Mouse (Mus musculus) stomach, embryonic 14.5 days (tissue): Measurements from ENCODE around the gene Ccr7. TPM values are rescaled to one million over a fixed set of nuclear protein-coding genes. Genes with fewer than 3 reads are reported as not detected.

Experiments used
- ATAC-seq: fragments of 200-750 bp; cut with Nextera tagmentation; 2 replicates; pipeline ENCODE4 v1.8.0; 2017; ENCODE audit warnings: low read depth, moderate TSS enrichment; ENCODE audit not compliant: insufficient number of reproducible peaks, insufficient read depth, low FRiP score
- H3K27ac ChIP-seq: fragments of 300-500 bp; sonication (generic); 2 replicates; pipeline ENCODE4 v1.5.1; 2014; ENCODE audit warnings: mild to moderate bottlenecking, low read length, moderate library complexity, mixed read lengths
- H3K27me3 ChIP-seq: fragments of 300-500 bp; sonication (generic); 2 replicates; pipeline ENCODE4 v1.6.1; 2014; ENCODE audit warnings: low read length, control low read depth, mixed read lengths; ENCODE audit not compliant: control insufficient read depth, insufficient read depth
- H3K36me3 ChIP-seq: fragments of 300-500 bp; sonication (generic); 2 replicates; pipeline ENCODE4 v1.6.1; 2014; ENCODE audit warnings: mild to moderate bottlenecking, control low read depth, low read length, moderate library complexity, mixed read lengths; ENCODE audit not compliant: control insufficient read depth, insufficient read depth
- H3K4me1 ChIP-seq: fragments of 300-500 bp; sonication (generic); 2 replicates; pipeline ENCODE4 v1.6.1; 2014; ENCODE audit warnings: low read length, control low read depth, mixed read lengths; ENCODE audit not compliant: control insufficient read depth, insufficient read depth
- H3K4me2 ChIP-seq: fragments of 300-500 bp; sonication (generic); replicated peaks from 2 replicates; pipeline ENCODE4 v1.6.1; 2014; ENCODE audit warnings: low read depth, low read length, control low read depth
- H3K4me3 ChIP-seq: fragments of 300-500 bp; sonication (generic); 2 replicates; pipeline ENCODE4 v1.5.1; 2014; ENCODE audit warnings: low read depth, low read length, control low read depth
- H3K9ac ChIP-seq: fragments of 300-500 bp; sonication (generic); replicated peaks from 2 replicates; pipeline ENCODE4 v1.6.1; 2014; ENCODE audit warnings: low read depth, mild to moderate bottlenecking, control low read depth, low read length, moderate library complexity, mixed read lengths
- H3K9me3 ChIP-seq: fragments of 300-500 bp; sonication (generic); 2 replicates; pipeline ENCODE4 v1.6.1; 2016; ENCODE audit warnings: low read depth, low read length, control low read depth; ENCODE audit not compliant: control insufficient read depth
- WGBS: fragments of 180-500 bp; shearing (Covaris S2); extraction: QIAGEN DNeasy Blood & Tissue Kit; methylation state at CpG from one replicate; pipeline ENCODE4 v1.1.7; 2014; 5-methylcytosine and 5-hydroxymethylcytosine counted together
- polyA plus RNA-seq: library from polyadenylated mRNA; unstranded; fragments of >200 nt; fragmentation: Nextera tagmentation; extraction: Ambion mirVana; gene quantifications from 2 replicates; pipeline ENCODE4 v1.2.1, GENCODE M21; 2014

Ccr7 gene
- polyA plus RNA-seq, 1 experiment from 2014 or later, result 0.52 TPM

DNA sequence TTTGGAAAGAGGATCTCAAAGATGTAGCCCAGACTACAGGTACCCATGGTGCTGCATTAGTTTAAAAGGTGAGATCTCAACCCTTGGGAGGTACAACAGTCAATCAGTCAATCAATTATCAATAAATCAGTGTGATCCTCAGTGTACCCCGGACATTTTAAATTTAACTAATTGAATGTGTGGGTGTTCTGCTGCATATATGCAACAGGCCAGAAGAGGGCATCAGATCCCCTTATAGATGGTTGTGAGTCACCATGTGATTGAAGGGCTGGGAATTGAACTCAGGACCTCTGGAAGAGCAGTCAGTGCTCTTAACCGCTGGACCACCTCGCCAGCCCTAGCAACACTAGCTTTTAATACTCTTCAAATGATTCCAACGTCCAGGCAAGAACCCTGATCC is 17.1 kb upstream of the Ccr7 start:
- Histone ChIP-seq H3K27me3 (no peaks in the 10 kb centered on the region), H3K4me1 (no peaks in the 10 kb centered on the region), H3K9ac (no peak overlapping the region), H3K4me3 (no peak overlapping the region), H3K27ac (no peak overlapping the region), H3K36me3 (no peaks in the 10 kb centered on the region), H3K4me2 (no peak overlapping the region), H3K9me3 (no peaks in the 10 kb centered on the region)
- 83% methylated on average over 4 of the region's 4 CpGs for WGBS
- no peak for ATAC-seq

DNA sequence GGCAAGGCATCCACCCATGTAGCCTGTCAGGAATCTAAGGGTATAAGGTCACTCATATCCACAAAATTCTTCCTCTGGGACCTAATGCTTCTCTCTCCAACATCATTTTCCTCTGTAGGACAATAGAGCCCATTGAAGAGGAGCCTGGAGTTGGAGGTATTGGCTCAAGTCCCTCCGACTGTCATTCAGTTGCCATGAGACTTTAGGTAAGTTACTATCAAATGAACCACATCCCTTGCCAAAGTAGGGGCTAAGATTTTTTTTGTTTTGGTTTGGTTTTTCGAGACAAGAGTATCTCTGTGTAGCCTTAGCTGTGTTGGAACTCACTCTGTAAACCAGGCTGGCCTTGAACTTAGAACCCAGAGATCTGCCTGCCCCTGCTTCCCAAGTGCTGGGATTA is 16.6 kb upstream of the Ccr7 start:
- Histone ChIP-seq H3K4me3 (no peak overlapping the region), H3K27ac (no peak overlapping the region), H3K9me3 (no peaks in the 10 kb centered on the region), H3K9ac (no peak overlapping the region), H3K4me1 (no peaks in the 10 kb centered on the region), H3K27me3 (no peaks in the 10 kb centered on the region), H3K4me2 (no peak overlapping the region), H3K36me3 (no peaks in the 10 kb centered on the region)
- 77% methylated on average over 2 of the region's 2 CpGs for WGBS
- no peak for ATAC-seq

DNA sequence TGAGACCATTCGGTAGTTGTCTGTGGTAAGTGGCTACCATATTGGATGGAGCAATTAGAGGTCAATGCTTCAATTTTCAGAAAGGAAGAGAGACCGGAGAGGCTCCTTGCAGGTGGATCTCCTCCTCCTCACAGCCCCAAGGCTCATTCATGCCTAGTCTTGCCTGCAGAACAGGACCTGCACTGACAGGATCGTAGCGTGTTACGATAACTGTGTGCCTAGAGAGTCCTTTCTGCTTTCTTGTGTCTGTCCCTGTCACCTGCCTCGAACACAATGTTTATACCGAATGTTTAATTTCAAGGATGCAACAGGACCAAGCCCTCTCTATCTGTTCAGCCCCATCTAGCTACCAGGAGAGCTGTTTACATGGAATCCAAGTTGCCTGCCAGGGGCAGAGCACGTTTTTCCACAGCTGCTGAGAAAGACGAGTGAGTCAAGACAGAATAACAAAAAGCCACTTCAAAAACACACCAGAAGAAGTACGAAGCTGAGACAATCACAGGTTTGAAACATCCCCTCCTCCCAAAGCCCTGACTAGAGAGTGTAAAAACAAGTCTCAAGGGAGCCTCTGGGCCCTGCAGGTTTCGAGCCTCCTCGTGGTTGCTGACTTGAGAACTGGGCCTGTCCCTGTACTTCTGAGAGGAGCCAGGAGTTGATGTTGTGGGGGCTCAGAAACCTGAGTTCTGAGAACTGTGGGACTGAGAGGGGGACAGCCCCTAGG is 15.8 kb upstream of the Ccr7 start:
- no peak for ATAC-seq
- Histone ChIP-seq H3K27ac (no peak overlapping the region), H3K4me2 (no peak overlapping the region), H3K4me3 (no peak overlapping the region), H3K36me3 (no peaks in the 10 kb centered on the region), H3K9me3 (no peaks in the 10 kb centered on the region), H3K9ac (no peak overlapping the region), H3K4me1 (no peaks in the 10 kb centered on the region), H3K27me3 (no peaks in the 10 kb centered on the region)
- WGBS, result 63% methylated on average over 12 of the region's 12 CpGs

DNA sequence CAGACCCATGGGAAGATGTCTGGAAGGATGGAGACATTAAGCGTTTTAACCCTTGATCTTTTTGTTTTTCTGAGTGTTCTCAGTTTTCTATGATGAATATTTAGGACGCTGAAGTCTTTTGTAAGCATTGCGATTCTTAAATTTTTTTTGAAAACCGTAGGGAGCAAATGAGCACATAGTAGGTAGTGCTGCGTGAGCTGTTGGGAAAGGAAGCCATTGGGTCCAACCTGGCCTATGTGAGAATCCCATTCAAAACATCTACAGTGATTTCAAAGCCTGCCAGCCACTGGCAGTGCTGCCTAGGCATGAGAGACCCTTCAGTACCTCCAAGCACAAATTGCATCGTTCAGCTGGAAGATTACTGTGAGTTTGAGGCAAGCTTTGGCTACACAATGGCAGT is 15.1 kb upstream of the Ccr7 start:
- no peak for ATAC-seq
- no peaks in the 10 kb centered on the region for H3K9me3 ChIP-seq

DNA sequence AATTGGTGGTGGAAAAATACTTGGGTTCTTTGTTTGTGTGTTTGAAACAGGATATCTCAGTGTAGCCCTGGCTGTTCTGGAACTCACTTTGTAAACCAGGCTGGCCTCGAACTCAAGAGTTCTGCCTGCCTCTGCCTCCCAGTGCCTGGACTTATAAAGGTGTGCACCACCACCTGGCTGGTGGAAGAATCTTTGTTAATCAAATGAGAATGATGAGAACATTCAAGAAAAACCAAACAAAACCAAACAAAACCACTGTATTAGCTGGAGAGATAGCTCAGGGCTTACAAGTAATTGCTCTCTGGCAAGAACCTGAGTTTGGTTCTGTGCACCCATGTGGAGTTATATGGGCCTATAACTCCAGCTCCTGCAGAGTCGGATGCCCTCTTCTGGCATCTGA is 14.6 kb upstream of the Ccr7 start:
- H3K27ac ChIP-seq, result no peak overlapping the region
- no peak overlapping the region for H3K4me2 ChIP-seq
- ATAC-seq, result no peak
- no peak overlapping the region for H3K9ac ChIP-seq
- H3K27me3 ChIP-seq, result no peaks in the 10 kb centered on the region
- H3K36me3 ChIP-seq, result no peaks in the 10 kb centered on the region
- H3K9me3 ChIP-seq, result no peaks in the 10 kb centered on the region
- H3K4me3 ChIP-seq, result no peak overlapping the region
- H3K4me1 ChIP-seq, result no peaks in the 10 kb centered on the region
- WGBS, result 87% methylated on average over 2 of the region's 2 CpGs

More for the DNA sequence above, 15.1 kb upstream of the Ccr7 start:
- WGBS, result 88% methylated on average over 6 of the region's 6 CpGs
- Histone ChIP-seq H3K4me3 (no peak overlapping the region), H3K27ac (no peak overlapping the region), H3K27me3 (no peaks in the 10 kb centered on the region), H3K9ac (no peak overlapping the region), H3K36me3 (no peaks in the 10 kb centered on the region), H3K4me1 (no peaks in the 10 kb centered on the region), H3K4me2 (no peak overlapping the region)

DNA sequence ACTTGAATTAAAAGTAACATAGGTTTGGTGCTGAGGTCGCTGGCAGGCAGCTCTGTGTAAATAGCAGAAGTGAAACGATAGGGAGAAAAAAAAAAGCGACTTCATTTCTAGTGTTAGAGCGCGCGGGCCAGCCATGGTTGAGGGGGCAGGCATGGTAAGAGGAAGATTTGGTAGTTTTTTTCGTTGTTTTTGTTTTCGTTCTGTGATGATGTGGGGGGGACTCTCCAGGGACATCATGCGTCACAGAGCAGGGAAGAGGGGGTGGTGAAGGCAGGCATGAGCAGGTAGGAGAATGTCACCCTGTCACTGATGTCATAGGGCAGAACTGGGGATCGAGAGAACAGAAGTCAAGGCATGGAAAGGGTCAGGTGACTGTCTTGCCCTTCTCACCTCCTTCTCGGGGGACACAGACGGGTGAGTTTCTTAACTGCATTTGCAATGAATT is 13.2 kb upstream of the Ccr7 start:
- Histone ChIP-seq H3K4me3 (no peak overlapping the region), H3K36me3 (no peaks in the 10 kb centered on the region), H3K9me3 (no peaks in the 10 kb centered on the region), H3K27me3 (no peaks in the 10 kb centered on the region), H3K27ac (no peak overlapping the region), H3K4me1 (no peaks in the 10 kb centered on the region), H3K4me2 (no peak overlapping the region), H3K9ac (no peak overlapping the region)
- WGBS, result 59% methylated on average over 12 of the region's 12 CpGs
- no peak for ATAC-seq

DNA sequence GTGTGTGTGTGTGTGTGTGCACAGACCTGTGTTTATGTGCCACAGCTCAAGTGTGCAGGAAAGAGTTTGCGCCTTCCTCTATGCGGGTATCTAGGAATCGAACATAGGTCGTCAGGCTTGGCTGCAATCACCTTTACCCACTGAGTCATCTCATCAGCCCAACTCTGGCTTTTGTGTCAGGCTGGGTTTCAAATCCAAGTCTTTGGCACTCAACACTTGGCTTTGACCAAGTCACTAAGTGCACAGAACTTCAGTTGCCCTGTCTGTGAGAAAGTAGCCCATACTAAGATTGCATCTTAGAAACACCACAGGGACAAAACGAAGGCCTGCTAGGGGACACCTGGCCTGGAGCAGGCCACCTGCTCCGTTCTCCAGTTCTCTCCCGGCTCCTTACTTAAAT is 12.7 kb upstream of the Ccr7 start:
- Histone ChIP-seq H3K27me3 (no peaks in the 10 kb centered on the region), H3K9me3 (no peaks in the 10 kb centered on the region), H3K4me3 (no peak overlapping the region), H3K27ac (no peak overlapping the region), H3K4me2 (no peak overlapping the region), H3K4me1 (no peaks in the 10 kb centered on the region), H3K9ac (no peak overlapping the region), H3K36me3 (no peaks in the 10 kb centered on the region)
- ATAC-seq, result no peak
- WGBS, result 89% methylated on average over 7 of the region's 7 CpGs

DNA sequence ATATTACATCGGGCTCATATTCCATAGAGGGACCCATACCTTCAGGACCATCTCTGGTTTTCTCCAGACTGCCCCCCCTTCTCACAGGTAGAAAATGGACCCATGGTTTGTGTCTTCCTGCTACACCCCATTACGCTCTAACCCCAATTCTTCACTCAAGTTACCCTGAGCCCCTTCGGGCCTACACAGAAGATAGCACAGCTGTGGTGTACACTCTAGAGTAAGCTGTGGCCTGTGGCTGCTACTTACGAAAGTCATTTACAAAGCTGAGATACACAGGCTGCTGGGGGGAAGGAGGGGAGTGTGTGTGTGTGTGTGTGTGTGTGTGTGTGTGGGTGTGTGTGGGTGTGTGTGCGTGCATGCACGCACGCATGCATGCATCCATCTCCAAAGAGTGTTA is 11.4 kb upstream of the Ccr7 start:
- Histone ChIP-seq H3K9me3 (no peaks in the 10 kb centered on the region), H3K4me2 (no peak overlapping the region), H3K27me3 (no peaks in the 10 kb centered on the region), H3K36me3 (no peaks in the 10 kb centered on the region), H3K9ac (no peak overlapping the region), H3K4me3 (no peak overlapping the region), H3K4me1 (no peaks in the 10 kb centered on the region), H3K27ac (no peak overlapping the region)
- 87% methylated on average over 7 of the region's 7 CpGs for WGBS
- no peak for ATAC-seq
